Mouse (Mus musculus) gastrocnemius, postnatal 25 days (tissue): ENCODE results near the gene Pigk. TPM values are rescaled to one million over a fixed set of nuclear protein-coding genes. Genes with fewer than 3 reads are reported as not detected.

Experiments used
- DNase-seq: peaks from one replicate; pipeline ENCODE4 v3.0.0; 2022
- total RNA-seq, 2 experiments: library from RNA; stranded (reverse); gene quantifications; 1 replicate in 1 of 2; 2 replicates in 1 of 2; pipeline ENCODE4 v1.2.3; 2021

Pigk gene
- total RNA-seq, 2 experiments from 2014 or later: 19.2 to 20.2 TPM

DNA sequence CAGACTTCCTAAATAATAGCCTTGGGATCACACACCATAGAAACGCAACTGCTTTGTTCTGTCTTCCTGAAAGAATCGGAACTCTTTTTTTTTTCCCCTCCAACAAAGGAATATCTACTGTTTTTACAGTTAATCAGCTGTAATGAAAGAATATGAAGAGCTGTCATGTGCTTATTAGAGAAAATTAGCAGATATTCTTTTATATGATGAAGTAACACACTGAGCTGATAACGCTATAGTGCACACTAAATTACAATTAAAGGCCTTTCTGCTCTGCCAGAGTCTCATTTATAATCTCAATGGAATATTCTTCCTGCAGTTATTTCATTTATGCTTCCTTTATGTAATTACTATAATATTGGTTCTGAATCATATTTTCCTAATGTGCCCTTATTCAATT, 128.7 kb downstream of the Pigk start:
- DNase-seq: no peak

GRCm38 (mm10) chr3:152843925-152844324, 130.0 kb downstream of the Pigk start:
- no peak for DNase-seq

- no peak for DNase-seq
Measured at GRCm38 (mm10) chr3:152855006-152855614, 141.2 kb downstream of the Pigk start.

DNA sequence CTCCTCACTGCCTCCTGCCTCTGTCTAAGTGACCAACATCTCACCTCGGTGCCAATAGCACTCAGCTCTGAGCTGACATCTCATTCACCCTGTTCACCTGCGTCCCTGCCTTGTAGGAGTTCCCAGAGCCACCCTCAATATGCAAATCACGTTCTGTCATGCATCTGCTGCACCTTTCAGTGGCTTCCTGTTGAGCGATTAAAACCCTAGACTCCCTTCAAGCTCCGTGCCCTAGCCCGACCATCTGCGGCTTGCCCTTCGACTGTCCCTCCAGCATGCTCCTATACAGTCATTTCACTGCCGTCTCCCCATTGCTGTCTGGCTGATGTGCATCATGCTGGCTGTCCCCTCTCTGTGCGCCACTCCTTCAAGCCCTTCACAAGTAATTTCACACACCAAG, 142.2 kb downstream of the Pigk start:
- no peak for DNase-seq

DNA sequence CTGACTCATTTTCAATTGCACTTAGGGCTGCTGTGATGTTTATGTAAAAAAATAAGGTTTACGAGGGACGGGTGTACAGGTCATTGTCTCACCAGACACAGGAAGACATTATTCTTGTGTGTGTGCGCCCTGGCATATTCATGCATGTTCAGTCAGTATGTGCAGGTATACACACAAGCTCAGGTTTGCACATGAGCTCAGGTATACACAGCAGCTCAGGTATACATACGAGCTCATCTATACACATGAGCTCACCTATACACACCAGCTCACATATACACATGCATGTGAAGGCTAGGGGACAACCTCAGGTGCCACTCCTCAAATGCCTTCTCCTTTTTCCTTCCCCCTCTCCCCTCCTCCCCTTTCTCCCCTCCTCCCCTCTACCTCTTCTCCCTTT, 147.6 kb downstream of the Pigk start:
- DNase-seq: no peak

DNA sequence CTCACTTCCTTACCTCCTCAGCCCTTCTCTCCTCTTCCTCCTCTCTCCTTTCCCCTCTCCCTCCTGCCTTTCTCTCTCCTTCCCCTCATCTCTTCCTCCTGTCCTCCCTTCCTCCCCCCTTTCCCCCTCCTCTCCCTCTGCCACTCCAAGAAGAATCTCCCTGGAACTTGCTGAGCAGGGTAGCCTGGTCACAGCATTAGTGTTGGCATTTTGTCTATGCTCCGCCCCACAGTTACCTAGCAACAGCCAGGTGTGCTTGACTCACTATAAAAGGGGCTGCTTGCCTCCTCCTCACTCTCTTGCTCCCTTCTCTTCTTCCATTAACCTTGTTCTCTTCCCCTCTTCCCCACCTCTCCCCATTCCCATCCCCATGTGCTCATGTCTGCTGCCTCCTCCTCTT, 148.1 kb downstream of the Pigk start:
- DNase-seq: no peak

- DNase-seq: no peak
Measured at GRCm38 (mm10) chr3:152866035-152866965, 152.4 kb downstream of the Pigk start.

GRCm38 (mm10) chr3:152867654-152868525, 154.0 kb downstream of the Pigk start:
- no peak for DNase-seq

DNA sequence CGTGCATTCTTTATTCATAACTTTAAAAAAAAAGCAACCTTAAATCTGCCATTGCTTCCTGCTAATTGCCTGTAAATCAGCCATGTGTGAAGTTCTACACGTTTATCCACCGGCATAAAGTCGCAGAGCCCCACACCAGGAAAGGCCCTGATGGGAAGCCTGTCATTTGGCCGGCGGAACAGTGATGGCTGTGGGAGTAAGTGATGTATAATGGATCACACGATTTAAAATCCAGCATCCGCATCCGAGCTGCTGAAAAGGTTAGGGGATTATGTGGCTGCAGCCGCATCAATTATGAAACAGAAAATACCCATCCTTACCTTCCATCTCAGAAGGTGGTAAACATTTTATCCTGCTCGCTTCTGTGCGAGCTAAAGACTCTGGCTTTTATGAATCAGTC, 158.2 kb downstream of the Pigk start:
- DNase-seq: no peak

GRCm38 (mm10) chr3:152872596-152872995, 158.7 kb downstream of the Pigk start:
- no peak for DNase-seq

GRCm38 (mm10) chr3:152874431-152875355, 160.8 kb downstream of the Pigk start:
- DNase-seq: no peak

- no peak for DNase-seq
Measured at GRCm38 (mm10) chr3:152875723-152876290, 161.9 kb downstream of the Pigk start.

DNA sequence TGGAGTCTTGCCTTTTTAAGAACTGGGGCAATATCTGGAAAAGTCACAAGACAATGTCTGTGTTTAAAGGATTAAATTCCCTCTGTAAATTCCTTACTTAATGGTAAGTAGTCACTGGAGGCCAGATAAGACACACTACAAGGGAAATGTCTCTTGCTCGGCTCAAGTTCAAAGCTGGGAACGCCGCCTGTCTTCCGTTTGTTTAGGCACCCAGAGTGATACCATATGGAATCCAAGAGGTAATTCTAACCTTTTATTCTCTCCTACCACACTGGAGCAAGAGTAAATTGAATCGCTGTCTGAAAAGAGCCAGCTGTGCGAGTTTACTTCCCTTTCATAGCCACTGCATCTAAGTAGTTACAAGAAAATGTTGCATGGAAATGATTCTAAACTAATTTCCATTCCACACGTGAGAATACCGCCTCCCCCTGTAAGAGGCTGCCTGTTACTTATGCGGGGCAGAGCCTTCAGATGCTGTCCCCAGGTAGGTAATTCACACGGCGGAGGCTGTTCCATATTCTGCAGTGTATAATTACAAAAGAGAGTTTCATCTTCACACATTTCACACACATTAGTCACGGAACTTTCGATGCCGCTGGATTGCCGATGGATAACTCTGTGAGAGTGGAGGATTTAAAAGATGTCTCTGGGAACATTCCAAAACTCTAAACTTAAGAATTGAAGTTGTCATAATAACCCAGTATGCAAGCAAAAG, 166.4 kb downstream of the Pigk start:
- DNase-seq: no peak

- DNase-seq: no peak
Measured at GRCm38 (mm10) chr3:152881706-152882105, 167.8 kb downstream of the Pigk start.

DNA sequence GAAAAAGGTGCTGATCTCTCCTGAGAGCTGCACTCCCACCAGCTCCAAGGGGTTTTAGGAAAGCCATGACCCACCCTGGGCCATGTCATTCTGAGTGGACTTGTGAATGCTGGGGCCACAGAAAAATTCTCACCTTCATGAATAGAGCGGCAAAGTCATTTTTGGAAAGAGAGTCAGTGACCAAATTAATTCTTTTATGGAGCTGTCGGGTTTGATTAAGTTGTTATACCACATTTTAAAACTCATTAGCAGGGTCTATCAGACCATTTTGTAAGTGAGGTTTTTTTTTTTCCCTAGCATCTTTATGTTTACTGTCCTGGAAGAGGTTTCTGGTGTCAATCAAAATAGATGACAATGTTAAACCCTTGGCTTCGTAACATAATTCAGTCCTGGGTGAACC, 169.7 kb downstream of the Pigk start:
- no peak for DNase-seq

DNA sequence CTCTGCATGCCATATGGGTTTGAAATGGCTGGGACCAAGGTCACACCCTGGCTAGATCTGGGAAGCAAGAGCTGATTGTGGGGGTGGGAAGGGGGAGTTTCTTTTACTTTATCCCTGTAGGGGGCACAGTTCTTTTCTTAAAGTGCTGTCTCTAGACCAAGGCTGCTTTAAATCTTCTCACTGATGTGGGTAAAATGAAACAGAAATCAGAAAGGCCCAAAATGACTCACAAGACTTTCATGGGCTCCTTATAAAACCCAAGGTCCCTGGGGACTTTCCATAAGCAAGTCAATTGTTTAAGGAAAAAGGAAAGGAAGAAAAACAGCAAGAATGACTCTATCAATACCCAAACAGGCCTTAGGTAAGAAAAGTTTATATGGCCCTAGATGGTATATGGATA, 172.8 kb downstream of the Pigk start:
- no peak for DNase-seq

DNA sequence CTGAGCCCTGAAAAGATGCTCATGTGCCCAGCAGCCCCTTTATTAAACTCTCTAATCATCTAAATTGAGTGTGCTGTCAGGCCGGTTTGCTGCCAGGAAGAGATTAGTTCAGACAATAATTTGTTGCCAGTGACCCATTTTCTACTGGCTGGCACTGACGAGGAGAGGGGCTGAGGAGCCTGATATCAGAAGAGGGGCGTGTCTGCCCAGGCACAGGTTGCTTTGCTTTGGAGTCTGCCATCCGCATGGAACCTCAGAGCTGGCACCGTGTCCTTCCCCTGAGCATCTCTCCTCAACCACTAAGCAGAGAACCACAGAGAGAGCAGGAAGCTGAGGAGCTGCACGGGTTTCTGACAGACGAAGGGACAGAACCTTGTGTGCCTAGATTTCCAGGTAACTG, 174.2 kb downstream of the Pigk start:
- DNase-seq: no peak

- no peak for DNase-seq
Measured at GRCm38 (mm10) chr3:152894935-152895334, 181.0 kb downstream of the Pigk start.

DNA sequence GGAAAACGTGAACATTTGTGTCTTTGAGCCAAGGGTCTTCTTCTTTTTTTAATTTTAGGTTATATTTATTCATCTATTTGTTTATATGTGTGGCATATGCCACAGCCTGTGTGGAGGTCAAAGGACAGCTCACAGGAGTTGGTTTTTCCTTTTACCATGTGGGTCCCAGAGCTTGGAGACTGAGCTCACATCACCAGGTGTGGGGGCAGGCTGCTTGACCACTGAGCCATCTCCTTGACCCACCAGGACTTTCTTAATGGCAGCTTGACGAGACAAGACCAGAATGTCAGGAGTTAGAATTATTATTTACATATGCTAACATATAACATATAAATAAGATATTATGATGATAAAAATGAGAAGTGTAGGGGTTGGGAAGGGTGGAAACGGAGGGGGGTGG, 182.2 kb downstream of the Pigk start:
- DNase-seq: no peak

GRCm38 (mm10) chr3:152897196-152897595, 183.3 kb downstream of the Pigk start:
- no peak for DNase-seq

DNA sequence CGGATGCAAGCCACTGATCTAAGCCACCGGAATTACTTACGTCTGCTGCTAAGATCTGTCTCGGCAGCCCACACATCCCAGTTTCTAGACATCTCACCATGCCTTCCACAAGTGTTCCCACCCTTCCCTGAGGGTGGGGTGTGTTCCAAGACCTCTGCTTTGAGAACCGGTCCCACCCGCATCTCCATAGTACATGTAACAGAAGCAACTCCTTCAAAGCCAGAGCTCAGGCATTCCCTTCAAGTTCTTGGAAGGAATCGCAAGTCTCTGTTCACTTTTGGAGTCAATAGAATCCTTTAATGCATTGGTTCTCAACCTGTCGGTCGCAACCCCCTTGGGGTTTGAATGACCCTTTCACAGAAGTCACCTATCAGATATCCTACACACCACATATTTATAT, 185.0 kb downstream of the Pigk start:
- DNase-seq: no peak
